Mouse (Mus musculus) embryonic fibroblast, embryonic 13.5 days (primary cell): ENCODE data around the gene Slc41a2.

Experiments used
- CTCF ChIP-seq: IDR thresholded peaks from 2 replicates; pipeline ENCODE4 v1.5.1; 2011; ENCODE audit warnings: mild to moderate bottlenecking, control low read depth, low read length, moderate library complexity, borderline replicate concordance; ENCODE audit not compliant: insufficient read depth
- POLR2A ChIP-seq: IDR thresholded peaks from 2 replicates; pipeline ENCODE4 v1.6.1; 2011; ENCODE audit warnings: low read depth, mild to moderate bottlenecking, control low read depth, low read length, moderate library complexity

DNA sequence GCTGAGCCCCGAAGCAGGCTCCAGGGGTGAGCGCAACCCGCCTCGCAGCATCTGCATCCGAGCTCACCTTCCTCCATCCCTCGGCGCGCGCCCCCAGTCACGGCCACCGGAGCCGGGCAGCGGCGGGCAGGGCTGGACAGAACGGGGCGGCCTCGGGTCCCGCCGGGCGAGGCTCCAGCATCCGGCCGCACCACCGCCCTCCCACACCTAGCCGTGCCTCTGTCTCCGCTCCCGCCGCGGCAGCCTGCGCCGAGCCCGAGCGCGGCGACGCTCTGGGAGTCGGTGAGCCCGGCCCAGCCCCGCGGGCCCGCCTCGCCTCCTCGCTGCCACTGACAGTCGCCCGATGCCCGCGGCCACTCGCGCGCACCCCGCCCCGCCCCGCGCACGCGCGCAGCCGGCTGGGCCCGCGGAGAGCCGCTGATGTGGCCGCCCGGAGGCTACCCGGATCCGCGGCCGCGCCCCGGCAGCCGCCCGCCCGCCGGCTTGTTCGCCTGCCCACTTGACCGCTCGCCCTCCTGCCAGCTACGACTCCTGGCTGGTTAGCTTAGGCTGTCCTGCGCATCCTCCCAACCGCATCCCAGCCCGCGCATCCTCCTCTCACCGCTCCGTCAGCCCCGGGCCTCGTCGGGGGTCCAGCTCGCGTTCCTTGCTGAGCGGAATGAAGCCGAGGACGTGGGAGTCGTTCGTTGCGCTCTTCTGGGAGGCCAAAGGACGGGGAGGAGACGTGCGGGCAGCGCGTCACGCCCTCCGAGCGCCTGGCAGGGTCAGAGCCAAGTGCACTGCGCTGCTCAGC lies at the start of gene Slc41a2:
- TF ChIP-seq CTCF (no peak), POLR2A (peak; percentile 83)
